Mouse (Mus musculus): ENCODE results near the gene Snhg11.
"Not testable (repeated sequence)": the region's sequence is repeated elsewhere in the genome, so short reads cannot be mapped to it uniquely, and the experiment has no call there.

Snhg11 gene

DNA sequence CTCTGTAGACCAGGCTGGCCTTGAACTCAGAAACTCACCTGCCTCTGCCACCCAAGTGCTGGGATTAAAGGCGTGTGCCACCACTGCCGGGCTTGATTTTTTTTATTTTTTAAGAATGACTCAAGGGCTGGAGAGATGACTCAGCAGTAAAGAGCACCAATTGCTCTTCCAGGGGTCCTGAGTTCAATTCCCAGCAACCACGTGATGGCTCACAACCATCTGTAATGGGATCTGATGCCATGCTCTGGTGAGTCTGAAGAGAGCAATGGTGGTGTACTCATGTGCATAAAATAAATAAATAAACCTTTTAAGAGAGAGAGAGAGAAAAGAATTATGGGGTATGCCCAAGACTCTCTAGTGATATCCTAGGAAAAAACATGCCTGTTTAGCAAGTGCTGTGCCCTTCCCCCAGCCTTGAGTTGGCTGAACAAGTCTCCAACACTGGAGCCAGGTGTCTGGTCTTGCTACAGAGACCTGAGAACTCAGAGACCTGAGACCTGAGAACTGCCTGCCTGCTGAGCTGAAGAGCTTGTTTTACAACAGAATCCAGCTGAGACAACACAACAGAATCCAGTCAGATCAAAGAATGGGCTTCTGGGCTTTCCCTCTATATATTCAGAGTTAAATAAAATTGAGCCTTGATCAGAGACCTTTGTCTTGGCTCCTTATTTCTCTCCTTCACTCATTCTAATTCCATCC is 5.8 kb upstream of the Snhg11 start:
- no peak for DNase-seq (ENCODE audit: low read depth)

- peak; percentile 66 for DNase-seq (ENCODE audit: low read depth)
Measured at GRCm38 (mm10) chr2:158370173-158370550, 5.3 kb upstream of the Snhg11 start.

- DNase-seq (ENCODE audit: low read depth): peak; percentile 66
Measured at GRCm38 (mm10) chr2:158373061-158373460, 2.4 kb upstream of the Snhg11 start.

GRCm38 (mm10) chr2:158373516-158373915 is 1.9 kb upstream of the Snhg11 start:
- no peak for DNase-seq (ENCODE audit: low read depth)

- DNase-seq (ENCODE audit: low read depth): no peak
Measured at GRCm38 (mm10) chr2:158376123-158376687, 767 bp downstream of the Snhg11 start.

- no peak for DNase-seq (ENCODE audit: low read depth)
Measured at GRCm38 (mm10) chr2:158376798-158377197, 1.4 kb downstream of the Snhg11 start.

GRCm38 (mm10) chr2:158377811-158378210 is 2.4 kb downstream of the Snhg11 start:
- peak; percentile 32 for DNase-seq (ENCODE audit: low read depth)

DNA sequence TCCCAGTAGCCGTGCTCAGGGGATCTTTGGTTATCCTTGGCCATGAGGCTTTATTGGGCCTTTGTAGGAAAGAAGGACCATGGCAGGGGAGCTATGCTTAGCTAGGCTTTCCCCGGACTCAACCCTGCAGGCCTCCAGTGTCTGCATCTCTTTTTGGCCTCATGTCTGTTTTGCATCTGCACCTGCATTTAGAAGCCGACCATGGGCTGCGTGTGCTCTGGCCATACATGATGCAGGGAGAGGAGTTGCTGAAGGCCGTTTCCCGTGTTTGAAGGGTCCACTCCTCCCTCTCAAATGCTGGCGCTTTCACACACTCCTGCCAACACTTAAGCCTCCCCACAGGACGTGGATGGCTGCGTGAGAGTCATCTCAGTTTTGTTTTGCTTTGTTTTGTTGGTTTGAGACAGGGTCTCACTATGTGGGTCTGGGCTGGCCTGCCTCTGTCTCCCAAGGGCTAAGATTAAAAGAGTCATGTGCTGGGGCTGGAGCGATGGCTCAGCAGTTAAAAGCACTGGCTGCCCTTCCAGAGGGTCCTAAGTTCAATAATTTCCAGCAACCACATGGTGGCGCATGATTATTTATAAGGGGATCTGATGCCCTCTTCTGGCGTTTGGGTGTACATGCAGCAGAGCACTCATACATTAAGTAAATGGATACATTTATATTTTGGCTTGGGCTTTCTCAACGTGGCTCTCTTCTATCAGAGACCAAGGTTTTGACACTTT is 4.1 kb downstream of the Snhg11 start:
- peak; percentile 91 for DNase-seq (ENCODE audit: low read depth)

DNA sequence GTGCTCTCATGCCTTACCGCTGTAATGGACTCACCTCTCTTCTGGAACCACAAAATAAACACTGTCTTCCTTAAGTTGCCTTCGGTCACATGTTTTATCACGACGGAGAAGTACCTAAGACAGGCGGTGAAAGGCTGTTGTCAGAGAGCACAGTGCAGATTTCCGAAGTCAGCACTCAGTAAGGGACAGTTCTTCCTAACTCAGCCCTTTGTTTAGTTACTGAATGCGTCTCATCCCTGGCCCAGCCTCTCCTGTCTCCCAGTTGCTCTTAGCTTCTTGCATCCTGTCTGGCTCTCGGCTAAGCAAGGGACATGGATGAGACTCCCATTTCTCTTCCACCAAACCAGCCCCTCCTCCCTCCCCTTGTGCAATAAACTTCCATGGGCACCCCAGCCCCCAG is 10.6 kb downstream of the Snhg11 start:
- no peak for DNase-seq (ENCODE audit: low read depth)

DNA sequence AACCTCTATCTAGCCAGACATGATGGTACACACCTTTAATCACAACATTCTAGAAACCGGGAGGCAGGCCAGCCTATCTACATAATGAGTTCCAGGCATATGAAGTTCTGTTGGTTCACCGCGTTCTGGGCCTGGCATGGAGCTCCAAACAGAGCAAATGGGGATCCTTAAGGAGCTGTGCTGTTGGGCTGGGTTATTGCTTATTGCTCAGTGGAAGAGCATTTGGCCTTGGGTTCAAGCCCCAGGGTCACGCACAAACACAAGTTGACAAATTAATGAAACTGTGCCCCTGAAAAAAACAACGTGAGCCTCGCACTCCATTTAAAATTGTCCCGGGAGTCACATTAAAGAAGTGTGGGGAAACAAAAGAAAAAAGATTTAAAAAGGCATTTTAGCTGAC is 14.0 kb downstream of the Snhg11 start:
- no peak for DNase-seq (ENCODE audit: low read depth)

DNA sequence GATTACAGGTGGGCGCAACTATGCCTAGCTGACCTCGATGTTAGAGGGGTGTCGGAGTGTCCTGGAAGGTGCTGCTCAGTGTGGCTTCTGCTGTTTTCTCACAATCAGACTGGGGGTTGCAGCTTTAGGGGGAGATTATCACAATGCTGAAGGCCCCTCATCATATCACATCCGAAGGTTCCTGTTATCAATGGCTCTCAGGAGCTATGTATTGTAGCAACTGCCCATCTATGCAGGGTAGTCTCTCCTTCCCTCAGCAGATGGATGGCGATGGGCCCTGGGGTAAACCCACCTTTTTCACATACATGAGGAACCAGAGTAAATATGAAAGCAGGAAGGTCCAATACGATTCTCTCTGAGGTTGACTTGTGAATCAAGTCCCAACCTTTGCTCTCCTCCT is 20.9 kb downstream of the Snhg11 start:
- no peak for DNase-seq (ENCODE audit: low read depth)

GRCm38 (mm10) chr2:158397140-158397539 is 21.7 kb downstream of the Snhg11 start:
- DNase-seq (ENCODE audit: low read depth): not testable (repeated sequence)

GRCm38 (mm10) chr2:158402915-158403314 is 27.5 kb downstream of the Snhg11 start:
- no peak for DNase-seq (ENCODE audit: low read depth)

DNA sequence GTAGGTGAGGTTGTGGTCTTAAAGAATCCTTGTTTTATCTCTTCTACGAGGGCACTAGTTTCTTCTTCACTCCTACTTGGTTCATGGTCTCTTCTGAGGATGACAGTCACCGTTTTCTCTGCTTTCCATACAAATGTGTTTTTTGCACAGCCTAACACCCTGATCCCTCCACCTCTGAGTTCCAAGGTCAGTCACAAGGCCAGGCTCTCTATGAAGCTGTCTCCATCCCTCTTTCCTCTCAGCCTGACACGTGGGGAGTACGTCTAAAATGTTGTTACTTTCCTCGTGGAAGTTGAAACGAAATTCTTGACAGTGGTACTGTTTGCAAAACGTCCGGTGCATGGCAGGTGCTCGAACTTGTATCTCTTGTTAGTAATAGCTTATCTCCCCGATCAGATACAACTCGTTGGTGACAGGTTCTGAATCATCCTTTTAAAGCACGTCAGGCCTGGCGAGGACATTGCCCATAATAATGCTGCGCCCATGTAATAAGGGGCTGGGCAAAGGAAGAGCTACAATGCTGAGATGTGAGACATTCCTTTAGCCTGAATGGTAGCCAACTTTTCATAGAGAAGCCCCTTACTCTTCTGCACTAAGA is 33.7 kb downstream of the Snhg11 start:
- no peak for DNase-seq (ENCODE audit: low read depth)

DNA sequence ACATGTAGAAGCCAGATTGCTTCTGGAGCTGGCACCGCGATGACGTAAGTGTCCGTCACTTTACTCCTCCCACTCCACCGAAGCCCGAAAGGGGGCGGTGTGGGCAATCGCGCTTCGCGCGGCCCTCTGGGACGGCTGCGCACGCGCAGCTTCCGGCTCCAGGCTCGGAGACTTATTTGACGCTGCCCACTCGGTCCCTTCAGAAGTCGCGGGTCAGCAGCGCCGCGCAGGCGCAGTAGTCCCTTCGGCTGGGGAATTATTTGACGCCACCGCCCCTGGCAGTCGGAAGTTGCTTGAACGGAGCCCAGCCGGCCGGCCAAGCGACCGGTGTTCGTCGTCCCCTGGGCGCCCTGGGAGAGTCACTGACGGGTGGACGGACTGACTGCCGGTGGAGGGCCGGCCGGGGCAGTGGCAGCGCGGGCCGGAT is 34.2 kb downstream of the Snhg11 start, which contains the start of gene Ralgapb:
TSS of gene Ralgapb (plus strand) at position 254 of the 427 bp plus-strand sequence.
- peak; percentile 99 for DNase-seq (ENCODE audit: low read depth)

- DNase-seq (ENCODE audit: low read depth): peak; percentile 49
Measured at GRCm38 (mm10) chr2:158410022-158411014, 34.9 kb downstream of the Snhg11 start.

DNA sequence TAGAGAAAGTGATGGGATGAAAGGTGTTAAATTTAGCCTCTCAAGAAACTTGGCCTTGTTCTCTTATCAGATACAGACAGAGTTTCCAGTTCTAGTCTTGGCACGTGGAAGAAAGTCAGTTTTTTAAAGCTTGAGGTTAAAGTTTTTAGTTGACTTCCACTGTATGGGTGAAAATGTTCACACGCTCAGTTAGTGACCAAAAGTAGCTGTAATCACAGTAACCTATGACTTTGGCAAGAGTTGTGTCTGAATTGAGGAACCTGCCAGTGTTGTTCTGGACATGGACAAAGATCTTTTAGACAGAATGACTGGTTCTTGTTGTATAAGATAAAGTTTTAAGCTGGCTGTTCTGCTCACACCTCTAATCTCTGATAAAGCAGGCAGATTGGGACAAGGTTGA is 37.8 kb downstream of the Snhg11 start:
- DNase-seq (ENCODE audit: low read depth): no peak

GRCm38 (mm10) chr2:158415826-158416225 is 40.4 kb downstream of the Snhg11 start:
- DNase-seq (ENCODE audit: low read depth): no peak

- no peak for DNase-seq (ENCODE audit: low read depth)
Measured at GRCm38 (mm10) chr2:158418663-158419062, 43.2 kb downstream of the Snhg11 start.
